Mouse (Mus musculus): ENCODE measurements around the gene Fnbp4. TPM values are rescaled to one million over a fixed set of nuclear protein-coding genes. Genes with fewer than 3 reads are reported as not detected.
"Not testable (repeated sequence)": the region's sequence is repeated elsewhere in the genome, so short reads cannot be mapped to it uniquely, and the experiment has no call there.

Gene Fnbp4
- total RNA-seq, 2 experiments from 2014 or later: 120 to 121 TPM

- DNase-seq (ENCODE audit: low spot score in 2 of 2): peak; percentile 5 to 19
These were observed 37.3 kb downstream of the Fnbp4 start, which contains the start of gene Agbl2 for GRCm38 (mm10) chr2:90782458-90782857. Gene Agbl2, plus strand, starts transcription at chr2:90782727.

GRCm38 (mm10) chr2:90782901-90783486 lies 37.8 kb downstream of the Fnbp4 start:
- DNase-seq (ENCODE audit: low spot score in 2 of 2): peak in 1 of 2 experiments; percentile 8

GRCm38 (mm10) chr2:90788126-90788525 lies 43.0 kb downstream of the Fnbp4 start:
- DNase-seq (ENCODE audit: low spot score in 2 of 2): no peak

GRCm38 (mm10) chr2:90808241-90809126 lies 63.3 kb downstream of the Fnbp4 start:
- no peak for DNase-seq (ENCODE audit: low spot score in 2 of 2)

GRCm38 (mm10) chr2:90810751-90811150 lies 65.6 kb downstream of the Fnbp4 start:
- DNase-seq (ENCODE audit: low spot score in 2 of 2): no peak

- DNase-seq (ENCODE audit: low spot score in 2 of 2): no peak
These were observed 70.1 kb downstream of the Fnbp4 start for GRCm38 (mm10) chr2:90815266-90815665.

GRCm38 (mm10) chr2:90816144-90816543 lies 71.0 kb downstream of the Fnbp4 start:
- DNase-seq (ENCODE audit: low spot score in 2 of 2): no peak

GRCm38 (mm10) chr2:90818710-90819109 lies 73.5 kb downstream of the Fnbp4 start:
- no peak for DNase-seq (ENCODE audit: low spot score in 2 of 2)

GRCm38 (mm10) chr2:90820894-90821293 lies 75.7 kb downstream of the Fnbp4 start:
- no peak for DNase-seq (ENCODE audit: low spot score in 2 of 2)

- DNase-seq (ENCODE audit: low spot score in 2 of 2): no peak
These were observed 77.8 kb downstream of the Fnbp4 start for GRCm38 (mm10) chr2:90822978-90823377.

- DNase-seq (ENCODE audit: low spot score in 2 of 2): no peak
These were observed 78.6 kb downstream of the Fnbp4 start for GRCm38 (mm10) chr2:90823781-90824180.

- DNase-seq (ENCODE audit: low spot score in 2 of 2): not testable (repeated sequence)
These were observed 79.4 kb downstream of the Fnbp4 start for GRCm38 (mm10) chr2:90824528-90824927.

- DNase-seq (ENCODE audit: low spot score in 2 of 2): no peak
These were observed 80.5 kb downstream of the Fnbp4 start for GRCm38 (mm10) chr2:90825515-90826172.

- DNase-seq (ENCODE audit: low spot score in 2 of 2): no peak
These were observed 83.6 kb downstream of the Fnbp4 start for GRCm38 (mm10) chr2:90828739-90829138.

Other genes starting within 250 kb of the Fnbp4 start
- 10 to 100 TPM; 31.3 to 32.4 TPM for gene Ptprj, start 164.7 kb upstream of the Fnbp4 start, total RNA-seq (2021)
- gene Nup160, start 68.2 kb upstream of the Fnbp4 start, total RNA-seq (2021): 10 to 100 TPM; 29.4 to 30.9 TPM
- gene Agbl2, start 37.4 kb downstream of the Fnbp4 start, total RNA-seq (2021): 1 to 10 TPM; 1.3 to 2.1 TPM
- gene Mtch2, start 101.8 kb downstream of the Fnbp4 start, total RNA-seq (2021): 100 to 1,000 TPM; 177 to 190 TPM
- gene C1qtnf4, start 140.5 kb downstream of the Fnbp4 start, total RNA-seq (2021): 1 to 10 TPM; 5.4 to 5.6 TPM
- 10 to 100 TPM; 35.6 to 37.4 TPM for gene Kbtbd4, start 159.4 kb downstream of the Fnbp4 start, total RNA-seq (2021)
- gene Ndufs3, start 159.5 kb downstream of the Fnbp4 start, total RNA-seq (2021): 100 to 1,000 TPM; 354 to 392 TPM
- 100 to 1,000 TPM in 1 of 2 experiments, 10 to 100 TPM in 1; 94.0 to 103 TPM for gene Celf1, start 195.0 kb downstream of the Fnbp4 start, total RNA-seq (2021)

All from adrenal gland, postnatal 4 days (tissue).